Mouse (Mus musculus) gastrocnemius, postnatal 4 days (tissue): ENCODE data around the gene Prr29. TPM values are rescaled to one million over a fixed set of nuclear protein-coding genes. Genes with fewer than 3 reads are reported as not detected.
"Not testable (repeated sequence)": the region's sequence is repeated elsewhere in the genome, so short reads cannot be mapped to it uniquely, and the experiment has no call there.

Experiments
- DNase-seq, 2 experiments: peaks; one replicate each; pipeline ENCODE4 v3.0.0; 2021 to 2022; ENCODE audit warnings: low spot score in 2 of 2, mixed read lengths in 2 of 2
- total RNA-seq, 2 experiments: library from RNA; stranded (reverse); gene quantifications; 2 replicates each; pipeline ENCODE4 v1.2.3; 2021

Gene Prr29
- total RNA-seq, 2 experiments from 2014 or later: 13.6 to 18.1 TPM

DNA sequence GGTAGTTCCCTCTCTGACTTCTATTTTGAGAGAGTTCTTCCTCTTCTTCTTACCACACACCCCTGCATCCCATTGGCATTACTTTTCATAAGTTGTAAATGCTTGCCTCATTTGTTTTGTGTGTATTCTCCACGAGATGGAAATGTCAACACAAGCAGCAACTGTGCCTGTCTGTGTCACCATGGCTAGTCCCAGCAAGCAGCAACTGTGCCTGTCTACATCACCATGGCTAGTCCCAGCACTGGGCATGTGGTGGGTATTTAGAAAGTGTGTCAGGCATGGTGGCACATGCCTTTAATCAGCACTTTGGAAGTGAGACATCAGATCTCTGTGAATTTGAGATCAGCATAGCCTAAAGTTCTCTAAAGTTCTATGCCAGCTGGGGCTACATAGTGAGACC is 11.1 kb upstream of the Prr29 start:
- DNase-seq: no peak

DNA sequence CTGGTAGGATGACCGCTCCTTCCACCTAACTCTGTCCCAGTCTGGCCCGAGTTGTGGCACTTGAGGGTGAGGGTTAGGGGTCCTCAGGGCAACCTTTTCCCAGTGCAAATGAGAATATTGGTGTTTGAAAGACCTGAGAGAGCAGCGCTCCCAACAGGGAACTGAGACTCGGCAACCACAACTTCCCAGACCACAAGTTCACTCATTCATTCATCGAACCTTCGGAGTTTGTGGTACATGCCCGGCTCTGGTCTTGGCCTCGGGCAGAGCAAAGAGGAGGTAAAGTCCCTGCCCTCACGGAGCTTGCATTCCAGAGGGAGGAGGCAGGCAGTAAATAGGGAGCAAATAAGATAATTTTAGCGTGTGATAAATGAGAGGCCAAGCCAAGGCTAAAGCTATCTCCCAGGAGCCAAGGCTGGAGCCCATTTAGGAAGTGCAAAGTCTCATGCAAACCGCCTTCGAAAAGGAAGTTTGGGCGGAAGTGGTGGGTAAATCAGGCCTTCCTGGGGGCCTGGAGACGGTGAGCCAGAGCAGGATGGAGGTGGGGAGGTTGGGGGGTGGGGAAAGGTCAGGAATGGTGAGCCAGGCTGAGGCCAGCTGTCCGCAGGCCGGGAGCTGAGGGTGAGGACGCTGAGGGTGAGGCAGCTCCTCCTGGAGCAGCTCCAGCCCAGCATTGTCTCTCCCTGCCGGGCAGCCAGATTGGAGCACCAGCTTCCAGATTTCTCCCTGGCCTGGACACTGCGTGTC is 9.7 kb upstream of the Prr29 start:
- DNase-seq: no peak

DNA sequence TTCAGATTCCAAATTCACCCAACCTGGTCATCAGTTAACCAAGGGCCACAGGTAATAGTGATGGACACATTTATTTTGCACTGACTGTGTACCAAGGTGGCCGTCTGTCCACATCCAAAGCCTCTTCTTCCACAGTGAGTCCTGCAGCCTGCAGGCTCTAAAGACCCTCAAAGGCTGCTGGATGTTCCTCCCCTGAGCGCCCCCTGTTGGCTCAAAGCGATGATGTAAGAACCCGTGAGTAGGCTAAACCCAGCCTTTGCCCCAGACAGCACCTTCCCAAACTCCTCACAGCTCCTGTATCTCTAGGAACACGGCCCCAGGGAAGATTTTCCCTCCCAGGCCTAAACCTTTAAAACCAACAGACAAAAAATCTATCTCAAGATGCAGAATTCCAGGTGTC is 5.9 kb upstream of the Prr29 start:
- DNase-seq: no peak

DNA sequence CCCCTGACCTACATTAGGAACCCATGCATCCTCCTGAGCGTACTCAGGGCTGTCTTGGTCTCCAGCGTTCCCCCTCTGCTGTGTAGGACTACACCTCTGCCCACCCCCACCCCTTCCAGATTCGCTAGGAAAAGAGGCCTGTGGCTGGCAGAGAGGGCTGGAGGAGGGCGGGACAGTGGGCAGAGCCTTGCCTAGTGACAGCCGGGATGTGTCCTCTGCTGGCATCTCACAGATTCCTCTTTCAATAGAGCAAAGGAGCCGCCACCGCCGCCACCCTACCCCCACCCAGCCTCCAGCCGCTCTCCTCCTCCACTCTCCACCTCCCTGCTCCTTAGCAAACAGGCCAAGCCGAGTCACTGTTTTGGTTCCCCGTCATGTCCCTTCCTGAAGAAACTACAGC is 560 bp upstream of the Prr29 start:
- DNase-seq: peak; percentile 31 to 36

DNA sequence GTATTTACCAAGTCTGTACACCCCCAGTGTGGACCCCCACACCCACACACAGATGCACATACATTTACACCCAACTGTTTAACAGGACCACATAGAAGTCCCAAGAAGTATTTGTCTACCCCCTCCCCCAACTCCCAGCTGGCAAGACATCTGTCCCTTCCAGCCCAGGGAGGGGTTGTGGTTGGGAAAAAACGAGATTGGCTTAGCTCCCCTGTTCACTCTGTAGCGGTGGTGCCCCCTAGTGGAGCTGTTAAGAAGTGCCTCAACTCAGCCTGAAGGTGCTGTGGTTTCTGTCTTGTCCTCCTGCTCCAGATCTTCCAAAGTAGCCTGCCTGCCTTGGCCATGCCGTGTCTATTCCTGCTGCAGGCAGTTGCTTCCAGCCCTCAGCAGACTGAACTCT is 1.0 kb downstream of the Prr29 start:
- peak; percentile 67 to 85 for DNase-seq

DNA sequence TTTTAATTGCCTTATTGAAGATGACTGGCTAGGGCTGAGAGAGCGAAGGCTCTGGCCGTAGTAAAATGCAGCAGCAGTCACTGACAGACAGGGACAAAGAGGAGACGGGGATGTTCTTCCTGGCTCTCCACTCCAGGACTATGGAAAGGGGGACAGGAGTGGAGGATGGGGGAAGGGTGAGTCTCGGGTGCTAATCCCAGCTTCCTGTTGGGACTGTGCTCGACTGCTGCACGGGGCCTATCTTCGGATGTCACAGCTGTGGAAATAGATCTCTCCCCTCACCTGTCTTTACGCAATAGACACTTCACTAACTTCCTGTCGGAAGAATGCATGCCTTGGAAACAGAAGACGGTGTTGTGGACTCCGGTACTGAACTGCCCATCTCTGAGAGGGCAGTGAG is 8.7 kb downstream of the Prr29 start:
- no peak for DNase-seq

DNA sequence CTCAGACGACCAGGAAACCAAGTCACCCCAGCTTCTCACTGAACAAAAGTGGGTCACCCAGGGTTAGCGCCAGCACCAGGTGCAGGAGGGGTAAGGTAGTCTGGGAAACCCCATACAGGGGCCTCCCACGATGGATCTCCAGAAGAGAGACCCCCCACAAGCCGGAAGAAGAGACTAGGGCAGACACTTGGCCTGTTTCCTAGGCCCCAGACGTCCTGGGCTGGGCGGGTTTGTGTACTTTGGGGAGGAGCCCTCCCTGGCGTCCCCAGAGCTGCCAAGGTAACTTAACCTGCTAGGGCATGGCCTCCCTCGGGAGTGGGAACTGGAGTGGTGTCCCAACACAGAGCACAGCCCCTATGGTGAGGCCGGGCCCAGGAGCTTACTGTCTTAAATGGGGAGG is 9.3 kb downstream of the Prr29 start:
- no peak for DNase-seq

DNA sequence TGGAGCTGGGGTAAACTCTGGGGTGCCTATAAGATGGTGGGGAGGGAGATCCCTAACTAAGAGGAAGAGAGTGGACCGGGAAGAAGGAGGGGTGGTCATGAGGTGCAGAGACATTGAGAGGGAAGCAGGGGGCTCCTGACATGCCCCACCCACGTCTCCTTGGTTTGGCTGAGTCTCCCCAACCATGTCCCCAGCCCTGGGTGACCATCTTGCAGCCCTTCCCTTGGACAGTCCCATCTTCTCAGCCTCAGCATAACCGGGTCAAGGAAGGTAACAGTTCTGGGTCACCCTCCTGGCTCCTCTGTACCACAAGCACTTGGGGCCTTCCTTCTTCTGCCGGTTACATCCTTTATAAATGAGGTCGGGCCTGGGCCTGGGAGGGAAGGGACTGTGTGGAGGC is 9.7 kb downstream of the Prr29 start:
- no peak for DNase-seq

DNA sequence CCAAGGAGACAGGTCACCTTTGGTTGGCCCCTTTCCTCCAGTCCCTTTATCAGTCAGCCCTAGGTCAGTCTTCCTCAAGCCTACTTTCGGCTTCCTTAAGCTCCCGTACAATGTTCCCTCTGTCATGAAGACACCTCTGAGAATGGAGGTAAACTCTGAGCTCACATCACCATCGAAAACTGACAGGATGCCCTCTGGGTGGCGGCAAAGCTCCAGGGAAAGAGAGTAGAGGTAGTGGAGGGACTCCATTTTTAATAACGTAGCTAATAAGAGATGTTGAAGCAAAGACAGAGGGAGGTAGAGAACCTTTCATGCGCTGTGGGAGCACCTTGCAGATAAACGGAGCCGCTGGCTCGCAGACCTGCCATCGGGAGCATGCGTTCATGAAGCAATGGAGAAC is 15.7 kb downstream of the Prr29 start:
- no peak for DNase-seq

DNA sequence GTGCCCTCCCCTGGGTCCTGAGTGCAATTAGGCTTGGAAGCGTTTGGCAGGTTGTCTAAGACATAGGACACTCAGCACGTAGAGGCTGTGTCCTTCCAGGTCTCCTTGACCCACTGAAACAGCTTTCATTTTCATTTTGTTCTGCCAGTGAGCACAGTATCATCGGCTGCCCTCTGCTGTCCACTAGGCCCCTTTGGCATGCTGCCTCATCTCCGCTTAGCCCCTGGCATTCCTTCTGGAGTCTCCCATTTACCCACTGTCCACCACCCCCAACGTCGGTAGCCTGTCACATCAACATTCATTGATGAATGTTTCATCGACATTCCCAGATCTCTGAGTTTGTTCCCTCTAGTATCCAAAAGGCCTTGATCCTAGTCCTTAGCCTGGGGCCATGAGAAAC is 16.6 kb downstream of the Prr29 start:
- DNase-seq: no peak

DNA sequence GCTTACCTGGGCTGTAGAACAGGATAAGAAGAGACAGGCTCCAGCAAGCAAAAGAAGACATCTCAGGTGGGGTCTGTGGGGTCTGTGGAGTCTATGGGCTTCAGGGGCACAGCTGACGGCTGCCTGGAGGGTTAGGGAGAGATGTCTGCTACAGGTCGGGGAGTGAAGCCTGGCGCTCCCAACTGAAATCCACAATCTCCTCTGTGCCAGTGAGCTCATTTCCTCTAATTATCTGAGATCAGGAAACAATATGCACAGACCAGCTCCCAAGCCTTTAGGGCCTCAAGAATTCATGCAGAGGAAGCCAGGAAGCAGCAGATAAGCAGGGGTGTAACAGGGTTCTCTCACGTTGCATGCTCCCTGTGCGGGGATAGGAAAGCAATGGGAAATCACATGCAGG is 17.2 kb downstream of the Prr29 start:
- DNase-seq: no peak

DNA sequence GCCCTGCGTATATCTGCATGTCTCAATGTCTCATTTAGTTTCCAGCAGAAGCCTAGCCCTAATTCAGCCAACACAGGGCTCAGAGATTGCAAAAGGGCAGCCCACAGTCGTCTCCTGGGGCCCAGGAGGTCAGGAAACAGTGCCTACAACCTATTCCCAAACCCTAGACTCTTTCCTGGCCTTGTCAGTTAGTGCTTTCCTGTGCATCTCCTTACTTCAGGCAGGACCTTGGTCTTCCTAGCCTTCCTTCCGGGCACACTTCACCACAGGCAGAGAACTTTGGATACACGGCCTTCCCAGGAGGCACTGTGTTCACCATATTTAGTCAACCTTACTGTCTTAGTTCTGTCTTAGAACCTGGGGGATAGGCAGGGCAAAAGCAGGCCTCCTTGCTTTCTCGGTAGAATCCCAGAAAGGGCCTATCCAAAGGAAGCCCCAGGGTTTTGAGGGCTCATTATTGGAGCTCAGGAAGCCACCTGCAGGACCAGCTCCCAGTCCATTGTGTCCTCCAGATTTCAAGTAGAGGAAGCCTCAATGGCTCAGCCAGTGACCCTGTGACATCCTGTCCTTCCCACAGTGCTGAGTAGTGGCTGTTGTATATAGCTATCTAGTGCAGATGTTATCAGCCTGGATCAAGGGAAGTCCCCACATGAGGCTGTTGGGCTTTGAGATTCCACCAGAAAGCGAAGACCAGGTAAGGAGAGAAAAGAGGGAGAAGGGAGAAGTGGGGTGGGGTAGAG is 17.9 kb downstream of the Prr29 start:
- DNase-seq: no peak

DNA sequence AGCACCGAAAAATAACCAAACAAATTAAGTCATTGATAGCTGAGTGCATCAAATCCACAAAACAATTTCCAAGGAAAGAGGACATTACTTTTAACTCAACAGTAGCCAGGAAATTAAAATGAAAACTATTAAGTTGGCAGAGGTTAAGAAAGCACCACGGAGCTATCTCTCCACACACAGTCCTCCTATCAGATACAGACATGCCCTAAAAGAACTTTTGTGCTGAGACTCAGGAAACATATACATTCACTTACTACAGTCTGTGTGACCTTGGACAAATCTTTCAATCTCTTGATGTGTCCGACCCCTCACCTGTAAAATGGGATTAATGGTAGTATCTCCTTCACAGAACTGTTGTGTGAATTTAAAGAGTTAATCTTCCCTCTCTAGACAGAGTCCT is 21.1 kb downstream of the Prr29 start:
- DNase-seq: no peak

DNA sequence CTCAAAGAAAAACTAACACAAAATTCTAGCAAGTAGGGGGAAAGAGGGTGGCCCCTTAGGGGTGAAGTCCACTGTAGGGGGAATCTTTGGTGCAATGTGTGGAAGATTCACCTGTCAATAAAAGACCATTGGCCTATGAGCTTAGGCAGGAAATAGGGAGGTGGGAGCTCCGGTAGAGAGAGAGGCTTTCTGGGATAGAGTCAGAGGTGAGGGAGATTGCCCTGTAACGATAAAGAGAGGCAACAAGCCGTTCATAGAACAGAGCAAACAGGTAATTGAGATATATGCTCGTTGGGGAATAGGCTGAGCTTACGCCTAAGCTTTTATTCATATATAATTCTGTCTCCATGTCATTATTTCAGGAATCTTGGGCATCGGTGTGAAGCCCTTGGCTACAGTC is 21.7 kb downstream of the Prr29 start:
- no peak for DNase-seq

DNA sequence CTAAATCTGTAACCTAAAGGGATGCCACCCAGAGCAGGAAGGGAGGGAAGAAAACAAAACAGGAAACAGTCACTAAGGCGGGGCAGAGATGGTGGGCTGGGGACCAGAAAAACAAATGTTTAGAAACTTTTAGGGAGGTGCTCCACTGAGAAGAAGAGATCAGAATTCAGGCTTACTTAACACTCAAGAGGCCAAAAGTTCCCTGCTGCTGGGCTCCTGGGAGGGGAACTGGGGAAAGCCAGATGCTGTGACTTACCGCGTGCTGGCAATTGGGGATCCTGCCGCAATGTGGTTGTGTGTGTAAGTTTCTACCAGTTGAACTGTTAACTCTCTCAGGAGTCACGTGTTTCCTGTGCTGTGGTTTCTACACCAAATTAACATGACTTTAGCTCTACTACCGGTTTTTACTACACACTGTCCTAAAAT is 22.5 kb downstream of the Prr29 start, which contains the start of gene Icam2:
Gene Icam2, minus strand, starts transcription at position 285 of the 426 bp plus-strand sequence.
- DNase-seq: no peak

DNA sequence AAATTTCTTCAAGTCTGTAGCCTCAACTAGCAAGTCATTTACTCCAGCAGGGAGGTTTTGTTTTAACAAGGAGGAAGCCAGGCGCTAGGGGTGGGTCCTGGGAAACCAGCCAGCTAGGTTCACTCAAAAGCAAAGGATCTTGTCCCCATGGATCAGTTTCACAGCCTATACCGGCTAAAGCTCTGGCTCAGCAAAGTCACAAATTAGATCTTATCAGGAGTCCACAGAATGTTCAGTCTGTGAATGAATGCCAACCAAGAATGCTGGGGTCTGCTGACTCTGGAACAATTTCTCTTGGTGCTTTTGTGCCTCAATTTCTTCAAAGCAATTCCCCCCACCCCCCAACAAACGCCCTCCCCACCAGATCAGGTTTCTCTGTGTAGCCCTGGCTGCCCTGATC is 24.3 kb downstream of the Prr29 start:
- DNase-seq: no peak

DNA sequence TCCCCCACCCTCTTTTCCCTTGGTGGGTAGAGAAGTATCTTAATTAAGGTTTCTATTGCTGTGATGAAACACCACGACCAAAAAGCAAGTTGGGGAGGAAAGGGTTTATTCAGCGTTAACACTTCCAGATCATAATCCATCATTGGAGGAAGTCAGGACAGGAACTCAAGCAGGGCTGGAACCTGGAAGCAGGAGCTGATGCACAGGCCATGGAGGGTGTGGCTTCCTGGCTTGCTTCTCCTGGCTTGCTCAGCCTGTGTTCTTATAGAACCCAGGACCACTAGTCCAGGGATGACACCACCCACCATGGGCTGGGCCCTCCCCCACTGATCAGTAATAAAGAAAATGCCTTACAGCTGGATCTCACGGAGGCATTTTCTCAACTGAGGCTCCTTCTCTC is 25.5 kb downstream of the Prr29 start:
- DNase-seq: no peak

DNA sequence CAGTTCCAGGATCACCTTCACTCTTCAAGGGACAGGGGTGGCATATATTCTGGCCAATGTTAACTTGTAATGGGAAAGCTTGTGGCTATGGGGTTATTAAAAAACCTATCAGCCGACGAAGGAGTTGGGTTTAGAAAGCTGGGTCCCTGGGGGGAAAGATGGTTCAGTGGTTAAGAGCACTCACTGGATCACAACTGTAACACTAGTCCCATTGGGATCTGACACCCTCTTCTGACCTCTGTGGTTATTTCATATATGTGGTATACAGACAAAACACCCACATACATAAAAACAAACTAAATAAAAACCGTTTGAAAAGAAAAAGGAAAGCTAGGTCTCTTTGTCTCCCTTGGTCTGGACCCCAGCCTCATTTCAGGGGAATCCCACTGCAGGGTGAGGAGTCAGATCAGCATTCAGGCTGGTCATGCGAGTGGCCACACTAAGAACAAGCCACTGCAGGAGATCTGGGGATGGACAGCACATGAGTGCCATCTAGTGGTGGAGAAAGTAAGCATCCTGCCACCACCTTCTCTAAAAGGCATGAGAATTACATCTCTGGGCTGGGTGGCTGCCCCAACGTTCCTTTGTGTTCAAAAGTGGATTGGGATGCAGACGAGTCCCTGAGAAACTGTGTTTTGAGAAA is 26.4 kb downstream of the Prr29 start:
- peak in 1 of 2 experiments; percentile 71 for DNase-seq

DNA sequence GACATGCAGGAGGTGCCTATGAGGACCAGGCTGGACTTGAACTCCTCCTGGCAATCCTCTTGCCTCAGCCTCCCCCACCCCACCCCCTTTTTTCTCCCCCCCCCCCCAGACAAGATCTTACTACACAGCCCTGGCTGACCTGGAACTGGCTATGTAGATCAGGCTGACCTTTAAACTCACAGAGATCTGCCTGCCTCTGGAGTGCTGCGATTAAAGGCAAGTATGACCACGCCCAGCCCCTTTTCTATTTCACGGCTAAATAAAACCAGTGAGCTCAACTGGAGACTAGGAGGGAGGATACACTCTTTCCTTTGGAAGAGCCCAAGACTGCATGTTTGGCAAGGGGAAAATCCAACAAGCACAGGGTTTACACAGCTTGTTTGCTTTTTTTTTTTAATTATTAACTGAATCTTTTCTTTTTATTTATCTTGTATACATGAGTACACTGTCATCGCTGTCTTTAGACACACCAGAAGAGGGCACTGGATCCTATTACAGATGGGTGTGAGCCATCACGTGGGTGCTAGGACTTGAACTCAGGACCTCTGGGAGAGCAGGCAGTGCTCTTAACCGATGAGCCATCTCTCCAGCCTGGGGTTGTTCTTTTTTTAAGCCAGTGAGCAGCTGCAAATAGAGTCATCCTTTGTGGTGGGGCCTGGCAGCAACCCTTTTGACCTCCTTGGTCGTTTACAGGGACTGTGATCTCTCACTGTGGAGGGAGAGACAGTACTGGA is 27.5 kb downstream of the Prr29 start:
- no peak for DNase-seq

DNA sequence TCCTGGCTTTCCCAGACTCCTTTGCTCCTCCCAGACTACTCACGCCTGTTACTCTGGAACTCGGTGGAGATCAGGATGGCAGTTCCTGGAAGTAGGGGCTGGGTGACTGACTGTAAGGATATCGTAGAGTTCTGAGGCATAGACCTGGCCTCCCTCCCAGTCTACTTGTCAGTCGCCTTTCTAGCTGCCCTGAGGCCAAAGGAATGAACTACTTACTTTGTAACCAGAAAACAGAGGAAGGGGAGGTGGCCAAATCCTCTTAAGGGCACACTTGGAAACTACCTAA is 28.0 kb downstream of the Prr29 start:
- DNase-seq: no peak

DNA sequence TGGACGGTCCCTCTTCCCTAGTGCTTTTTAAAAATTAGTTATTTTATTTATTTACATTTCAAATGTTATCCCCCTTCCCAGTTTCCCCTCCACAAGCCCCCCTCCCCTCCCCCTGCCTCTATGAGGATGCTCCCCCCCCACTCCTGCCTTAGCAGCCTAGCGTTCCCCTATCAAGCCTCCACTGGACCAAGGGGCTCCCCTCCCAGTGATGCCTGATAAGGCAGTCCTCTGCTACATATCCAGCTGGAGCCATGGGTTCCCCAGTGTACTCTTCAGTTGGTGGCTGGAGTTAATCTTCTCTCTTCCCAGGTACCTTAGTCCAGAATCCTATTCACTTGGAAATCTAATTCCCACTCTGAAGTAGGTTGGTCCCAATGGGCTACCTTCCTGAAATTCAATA is 28.8 kb downstream of the Prr29 start:
- DNase-seq: not testable (repeated sequence)

DNA sequence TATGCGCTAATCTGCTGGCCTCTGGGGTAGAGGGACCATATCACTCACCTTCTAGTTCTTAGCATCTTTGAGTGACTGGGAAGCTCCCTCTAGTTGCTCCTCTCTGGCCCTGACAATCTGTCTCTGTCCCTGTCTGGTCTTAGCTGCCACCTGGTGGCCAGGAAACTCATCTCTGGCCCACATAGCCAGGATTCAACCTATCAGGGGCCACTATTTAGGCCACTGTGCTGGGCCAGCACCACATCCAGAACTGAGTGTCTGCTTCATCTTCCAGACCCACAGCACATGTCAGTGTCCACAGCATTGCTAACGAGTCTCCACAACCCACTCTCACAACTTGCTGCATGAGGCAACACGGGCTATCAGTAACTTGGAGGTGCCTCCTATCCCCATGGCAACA is 32.4 kb downstream of the Prr29 start:
- no peak for DNase-seq
